Mouse (Mus musculus) inflammation-experienced regulatory T-cells, adult 6 months (primary cell): Measurements from ENCODE around the gene Fam45a. TPM values are rescaled to one million over a fixed set of nuclear protein-coding genes. Genes with fewer than 3 reads are reported as not detected.
A peak's percentile ranks its signal among the peaks of the same experiment; 100 is the strongest.

Source experiments
- ATAC-seq: one replicate; pipeline ENCODE4 v1.8.0; 2017
- polyA plus RNA-seq, 3 experiments: library from polyadenylated mRNA; unstranded; fragments of 100-300 nt; shearing (Covaris generic); gene quantifications; one replicate each; pipeline ENCODE4 v1.2.1; 2017

Fam45a gene
- 10 to 100 TPM; 55.3 to 62.1 (median 61.5) TPM for polyA plus RNA-seq

DNA sequence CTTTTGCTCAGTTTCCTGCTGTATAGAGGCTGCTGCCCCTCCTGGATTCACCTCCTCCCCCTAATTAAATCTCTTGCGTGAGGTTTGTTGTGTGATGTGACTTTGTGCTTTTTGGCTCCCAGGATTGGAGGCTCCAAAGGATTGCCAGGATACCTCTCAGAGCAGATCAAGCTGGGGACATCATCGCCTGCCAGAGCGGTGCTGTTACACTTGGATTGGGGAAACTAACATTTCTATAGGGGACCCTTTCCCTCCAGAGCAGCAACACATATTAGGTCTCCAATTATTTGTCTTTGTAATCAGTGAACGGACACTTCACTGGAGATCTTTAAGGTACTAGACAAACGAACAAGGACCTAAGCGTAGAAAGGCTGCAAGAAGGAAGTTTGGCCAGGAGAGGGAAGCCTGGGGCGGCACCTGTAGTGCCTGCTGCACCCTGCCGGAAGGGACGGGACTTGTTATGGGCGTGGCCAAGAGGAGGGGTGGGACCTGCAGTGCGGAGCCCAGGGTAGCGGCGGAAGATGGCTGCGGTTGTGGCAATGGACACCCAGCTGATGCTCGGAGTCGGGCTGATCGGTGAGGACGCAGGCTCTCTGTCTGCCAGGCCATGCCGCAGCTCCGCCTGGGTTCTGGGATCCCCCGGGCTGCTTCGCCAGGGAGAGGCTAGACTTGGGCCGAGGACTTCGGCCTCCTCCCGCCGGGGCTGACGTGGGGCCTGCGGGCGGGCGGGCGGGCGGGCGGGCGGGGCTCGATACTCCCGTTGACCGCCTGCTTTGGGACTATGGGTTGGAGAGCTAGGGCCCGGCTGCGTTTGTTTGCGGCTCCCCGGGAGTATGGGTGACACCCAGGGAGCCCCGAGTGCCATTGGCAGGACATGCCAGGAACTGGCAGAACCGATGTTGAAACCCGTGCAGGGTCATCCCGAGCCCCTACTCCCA, at the start of gene Fam45a:
TSS of gene Fam45a (plus strand) at position 488 of the 938 bp plus-strand sequence.
- ATAC-seq, result peak; percentile 100

DNA sequence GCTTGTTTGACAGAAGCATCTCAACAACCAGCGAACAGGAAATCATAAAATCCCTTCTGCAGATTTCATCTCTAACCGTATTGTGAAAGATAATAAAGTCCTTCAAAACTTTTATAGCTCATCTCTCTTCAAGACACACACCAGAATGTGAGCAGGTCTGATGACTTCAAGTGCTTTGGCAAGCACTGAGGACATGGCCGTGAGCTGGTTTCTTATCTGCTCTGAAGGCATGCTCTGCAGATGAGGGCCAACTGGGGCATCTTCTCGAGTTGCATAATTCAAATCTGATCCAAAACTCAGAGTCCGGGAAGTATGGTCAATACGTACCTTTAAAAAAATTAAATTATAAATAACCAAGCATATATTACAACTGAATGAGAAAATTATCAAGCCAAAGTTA, 38.0 kb upstream of the Fam45a start:
- no peak for ATAC-seq

- ATAC-seq, result no peak
These were observed 29.4 kb upstream of the Fam45a start for GRCm38 (mm10) chr19:60782034-60782433.

GRCm38 (mm10) chr19:60784712-60785111, 26.7 kb upstream of the Fam45a start:
- ATAC-seq, result no peak

- ATAC-seq, result no peak
These were observed 23.8 kb upstream of the Fam45a start for GRCm38 (mm10) chr19:60787465-60788150.

GRCm38 (mm10) chr19:60788214-60788960, 23.0 kb upstream of the Fam45a start:
- no peak for ATAC-seq

GRCm38 (mm10) chr19:60789452-60789851, 21.9 kb upstream of the Fam45a start:
- no peak for ATAC-seq

DNA sequence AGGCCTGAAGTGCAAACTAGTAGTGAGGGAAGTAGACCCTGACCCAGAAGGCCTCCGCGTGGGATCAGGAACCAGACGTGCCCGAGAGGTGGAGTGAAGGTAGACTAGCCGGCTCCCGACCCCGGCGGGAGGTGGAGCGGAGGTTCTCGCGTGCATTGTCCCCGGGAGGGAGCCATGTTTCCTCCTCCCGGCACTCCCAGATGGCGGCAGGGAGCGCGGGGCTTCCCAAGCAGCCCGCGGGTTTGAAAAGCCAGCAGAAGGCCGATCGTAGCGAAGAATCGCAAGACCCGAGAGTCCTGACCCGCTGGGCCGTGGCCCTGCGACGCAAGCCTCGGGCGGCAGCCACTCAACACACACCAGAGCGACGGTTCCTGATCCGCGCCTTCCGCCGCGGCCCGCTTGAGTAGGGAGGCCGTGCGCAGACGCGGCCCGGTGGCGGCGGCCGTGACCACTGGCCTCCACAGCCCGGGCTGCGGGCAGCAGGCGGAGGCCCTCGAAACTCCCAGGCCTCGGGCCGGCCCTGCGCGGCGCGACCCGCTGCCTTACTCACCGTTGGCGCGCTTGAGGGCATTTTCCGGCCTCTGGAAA, 21.4 kb upstream of the Fam45a start:
- peak; percentile 41 for ATAC-seq

- peak; percentile 84 for ATAC-seq
These were observed 20.7 kb upstream of the Fam45a start, which contains the start of gene Eif3a for GRCm38 (mm10) chr19:60790551-60791161. TSS of gene Eif3a (minus strand) at chr19:60790658.

GRCm38 (mm10) chr19:60791164-60791563, 20.2 kb upstream of the Fam45a start:
- no peak for ATAC-seq

- ATAC-seq, result no peak
These were observed 18.1 kb upstream of the Fam45a start for GRCm38 (mm10) chr19:60793170-60793707.

GRCm38 (mm10) chr19:60795244-60795643, 16.1 kb upstream of the Fam45a start:
- ATAC-seq, result no peak

DNA sequence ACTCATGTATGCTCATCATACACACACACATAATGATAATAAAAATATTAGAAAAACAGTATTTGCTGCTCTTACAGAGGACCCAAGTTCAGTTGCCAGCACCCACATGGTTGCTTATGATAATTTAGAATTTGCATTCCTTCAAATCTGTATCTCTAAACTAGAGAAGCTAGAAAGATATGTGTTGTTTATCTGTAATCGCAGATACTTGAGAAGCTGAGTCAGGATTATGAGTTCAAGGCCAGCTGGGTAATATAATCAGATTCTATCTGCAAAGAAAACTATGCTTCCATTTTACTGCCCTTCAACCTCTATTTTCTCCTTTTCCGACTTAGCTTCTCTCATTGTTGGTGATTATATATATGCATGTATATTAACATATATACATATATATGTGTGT, 14.0 kb upstream of the Fam45a start:
- no peak for ATAC-seq

DNA sequence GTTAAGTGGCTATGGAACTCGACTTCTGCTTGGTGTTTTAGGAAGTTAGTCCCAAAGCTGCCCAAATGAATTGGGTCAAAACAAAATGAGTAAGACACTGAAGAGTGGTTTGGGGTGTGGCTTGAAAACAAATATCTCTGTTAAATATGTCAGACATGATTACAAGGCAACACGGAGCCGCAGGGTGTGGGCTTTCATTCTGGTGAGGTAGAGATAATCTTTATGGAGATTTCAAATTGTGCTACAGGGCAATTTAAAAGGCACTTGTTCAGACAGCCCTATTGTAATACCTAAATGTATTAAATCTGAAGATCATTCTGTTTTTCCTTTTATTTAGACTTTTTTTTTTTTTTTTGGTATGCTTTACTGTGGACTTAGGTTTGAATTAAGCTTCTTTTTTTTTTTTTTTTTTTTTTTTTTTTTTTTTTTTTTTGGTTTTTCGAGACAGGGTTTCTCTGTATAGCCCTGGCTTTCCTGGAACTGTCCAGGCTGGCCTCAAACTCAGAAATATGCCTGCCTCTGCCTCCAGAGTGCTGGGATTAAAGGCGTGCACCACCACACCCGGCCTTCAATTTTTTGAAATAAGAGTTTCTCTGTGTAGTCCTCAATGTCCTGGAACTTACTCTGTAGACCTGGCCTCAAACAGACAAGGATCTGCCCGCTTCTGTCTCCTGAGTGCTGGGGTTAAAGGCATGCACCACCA, 11.4 kb upstream of the Fam45a start:
- no peak for ATAC-seq

DNA sequence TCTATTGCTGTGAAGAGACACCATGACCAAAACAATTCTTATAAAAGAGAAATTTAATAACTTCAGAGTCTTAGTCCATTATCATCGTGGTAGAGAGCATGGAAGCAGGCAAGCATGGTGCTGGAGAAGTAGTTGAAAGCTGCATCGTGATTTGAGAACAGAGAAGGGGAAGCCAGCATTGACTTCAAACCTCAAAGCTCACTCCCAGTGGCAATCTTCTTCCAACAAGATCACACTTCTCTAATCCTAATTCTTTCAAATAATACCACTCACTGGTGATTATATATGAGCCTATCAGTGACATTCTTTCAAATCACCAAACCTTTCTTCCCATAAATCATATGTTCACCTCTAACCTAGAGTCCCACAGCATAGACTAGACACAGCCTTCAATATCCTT, 6.5 kb upstream of the Fam45a start:
- no peak for ATAC-seq

GRCm38 (mm10) chr19:60809927-60810326, 1.5 kb upstream of the Fam45a start:
- ATAC-seq, result no peak

GRCm38 (mm10) chr19:60812036-60812389, 628 bp downstream of the Fam45a start:
- ATAC-seq, result no peak

DNA sequence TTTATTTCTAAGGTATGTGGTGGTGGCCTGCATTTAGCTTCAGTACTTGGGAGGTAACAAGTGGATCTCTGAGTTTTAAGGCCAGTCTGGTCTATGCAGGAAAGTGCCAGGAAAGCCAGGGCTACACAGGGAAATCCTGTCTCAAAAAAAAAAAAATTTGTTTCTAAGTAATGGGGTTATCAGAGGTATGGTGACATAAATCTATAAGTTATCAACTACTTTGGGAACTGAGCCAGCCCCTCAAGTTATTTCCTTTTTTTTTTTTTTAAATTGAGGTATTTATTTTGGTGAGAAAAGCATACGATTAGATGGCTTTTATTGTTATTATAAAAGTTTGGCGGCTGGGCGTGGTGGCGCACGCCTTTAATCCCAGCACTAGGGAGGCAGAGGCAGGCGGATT, 1.7 kb downstream of the Fam45a start:
- ATAC-seq, result no peak

DNA sequence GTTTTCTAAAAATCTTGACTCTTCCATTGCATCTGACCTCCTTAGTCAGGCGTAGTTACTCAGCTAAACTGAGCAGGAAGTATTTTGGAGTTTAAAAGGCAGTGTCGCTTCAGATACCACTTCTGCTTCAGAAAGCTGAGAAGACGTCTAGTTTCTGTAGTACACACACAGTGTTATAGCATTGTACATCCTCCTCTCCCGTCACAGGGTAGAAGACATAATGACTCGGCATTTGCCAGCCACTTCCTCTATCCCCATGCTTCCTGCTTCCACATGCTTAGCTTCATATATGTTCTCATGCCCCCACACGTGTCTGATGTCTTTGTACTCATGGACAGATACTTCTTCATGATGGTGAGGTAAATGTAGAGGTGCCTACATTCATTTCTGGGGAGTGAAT, 7.3 kb downstream of the Fam45a start:
- ATAC-seq, result no peak

- peak; percentile 87 for ATAC-seq
These were observed 26.4 kb downstream of the Fam45a start for GRCm38 (mm10) chr19:60837747-60838146.

GRCm38 (mm10) chr19:60843324-60843723, 31.9 kb downstream of the Fam45a start:
- no peak for ATAC-seq
